Mouse (Mus musculus) NIH3T3 (cell line): ENCODE measurements at regions not wholly inside any gene's neighbourhood (a gene's known extent, or its start where the extent isn't known, plus 50 kb on each side); places are given as distances from the start of the nearest gene placed in this dataset.

Experiments used
- DNase-seq: peaks from one replicate; pipeline ENCODE4 v3.0.0-alpha.2; 2012; ENCODE audit warnings: low read depth

GRCm38 (mm10) chr9:61293223-61293985 is 78.8 kb upstream of the Tle3 start:
- DNase-seq = no peak

- DNase-seq = no peak
These were observed 77.2 kb upstream of the Tle3 start for GRCm38 (mm10) chr9:61295001-61295400.

DNA sequence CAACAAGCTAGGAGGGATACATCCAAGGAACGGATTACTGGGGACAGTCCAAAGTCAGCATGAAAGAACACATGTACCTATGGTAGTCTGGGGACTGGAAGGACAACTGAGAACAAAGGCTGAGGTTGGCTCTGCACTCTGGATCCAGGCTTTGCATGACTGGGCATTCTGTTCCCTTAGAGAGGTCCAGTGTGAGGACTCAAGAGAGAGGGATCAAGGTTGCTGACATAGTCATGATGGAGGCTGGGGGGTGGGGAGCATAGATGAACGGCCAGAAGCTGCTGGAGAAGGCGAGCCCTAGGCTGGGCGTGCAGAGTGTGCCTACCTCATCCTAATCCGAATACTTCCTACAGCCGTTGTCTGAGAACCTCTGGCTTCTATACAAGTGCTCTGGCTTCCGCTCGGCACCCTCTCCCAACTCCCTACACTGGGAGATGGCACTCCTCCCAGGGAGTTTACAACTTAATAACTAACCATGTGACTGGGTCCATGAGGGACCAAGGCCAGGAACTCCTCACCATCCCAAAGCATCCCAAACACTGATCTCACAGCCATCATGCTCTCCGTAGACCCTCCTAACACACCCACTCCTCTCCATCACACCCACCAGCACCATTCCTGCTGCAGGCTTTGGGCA is 75.7 kb upstream of the Tle3 start:
- DNase-seq = no peak

DNA sequence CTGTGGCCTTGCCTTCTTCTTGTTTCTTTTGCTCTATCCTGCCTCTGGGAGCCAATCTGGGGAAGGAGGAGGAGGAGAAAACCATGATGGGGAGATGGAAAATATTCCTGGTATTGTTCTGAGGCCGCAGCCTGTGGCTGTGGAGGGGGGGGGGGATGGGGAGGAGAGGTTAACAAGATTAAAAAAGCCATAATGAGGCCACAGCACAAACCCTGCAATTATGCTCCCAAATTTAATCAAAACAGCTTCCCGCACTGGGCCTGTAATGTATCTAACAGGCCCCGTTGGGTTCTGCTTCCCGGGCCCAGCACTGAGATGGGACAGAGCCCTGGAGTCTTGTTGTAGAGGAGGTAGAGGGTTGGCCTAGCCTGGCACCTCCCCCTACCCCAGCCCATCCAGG is 74.8 kb upstream of the Tle3 start:
- DNase-seq = no peak

DNA sequence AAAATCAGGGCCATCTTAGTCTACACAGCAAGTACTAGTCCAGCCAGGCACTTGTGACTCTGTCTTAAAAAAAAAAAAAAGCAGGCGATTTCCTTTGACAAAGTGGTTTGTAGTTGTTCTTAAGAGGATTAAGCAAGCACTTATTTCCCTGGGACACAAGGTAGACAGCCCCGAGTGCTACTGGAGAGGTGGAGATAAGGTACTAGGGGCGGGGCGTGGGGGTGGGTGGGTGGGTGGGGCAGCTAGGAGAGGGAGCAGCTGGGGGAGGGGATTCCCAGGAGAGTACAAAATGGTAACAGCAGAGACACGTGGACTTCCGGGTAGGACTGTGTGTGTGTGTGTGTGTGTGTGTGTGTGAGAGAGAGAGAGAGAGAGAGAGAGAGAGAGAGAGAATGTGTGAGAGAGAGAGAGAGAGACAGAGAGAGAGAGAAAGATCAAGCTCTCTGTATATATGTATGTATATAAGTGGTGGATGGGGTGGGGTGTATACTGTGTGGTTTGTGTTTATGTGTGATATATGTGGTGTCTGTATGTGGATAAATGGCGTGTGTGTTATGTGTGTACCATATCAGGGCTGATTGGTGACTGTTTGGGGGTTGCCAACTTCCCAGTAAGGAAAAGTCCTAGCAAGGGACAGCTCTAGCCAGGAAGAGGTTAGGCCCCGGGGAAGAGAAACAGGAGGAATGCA is 72.1 kb upstream of the Tle3 start:
- DNase-seq = no peak

DNA sequence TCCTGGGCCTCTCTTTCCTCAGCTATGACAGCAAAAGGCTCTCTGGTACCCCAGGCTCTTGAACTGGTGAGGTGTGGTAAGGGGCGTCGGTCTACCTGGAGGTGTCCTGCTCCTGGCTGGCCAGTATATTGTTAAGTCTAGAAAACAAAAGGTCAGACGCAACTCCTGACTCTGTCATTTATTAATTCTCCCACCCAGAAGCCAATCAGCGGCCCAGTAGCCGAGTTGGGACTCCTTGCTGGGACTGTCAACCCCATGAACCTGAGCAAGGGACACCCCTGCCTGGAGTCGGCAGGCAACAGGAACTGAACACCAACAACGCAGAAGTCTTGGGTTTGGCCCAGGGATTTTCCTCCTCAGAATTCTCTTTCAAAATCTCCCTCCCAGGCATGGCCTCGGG is 71.1 kb upstream of the Tle3 start:
- DNase-seq = no peak

DNA sequence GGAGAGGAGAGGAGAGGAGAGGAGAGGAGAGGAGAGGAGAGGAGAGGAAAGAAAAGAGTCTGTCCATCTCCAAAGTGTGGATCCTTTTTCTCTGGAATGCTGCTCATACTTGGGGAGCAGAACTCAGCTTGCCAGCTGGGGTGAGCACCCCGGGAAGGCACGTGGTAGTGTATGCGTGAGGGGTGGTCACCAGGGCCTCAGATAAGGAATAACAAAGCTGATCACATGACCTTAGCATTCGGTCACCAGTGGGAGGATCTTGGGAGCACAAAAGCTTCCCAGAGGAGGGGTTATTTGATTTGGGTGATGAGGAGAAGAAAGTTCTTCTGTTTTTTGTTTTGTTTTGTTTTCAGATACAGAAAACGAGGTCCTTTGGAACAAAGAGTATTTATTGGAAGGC is 69.4 kb upstream of the Tle3 start:
- no peak for DNase-seq

GRCm38 (mm10) chr9:61306306-61306705 is 65.9 kb upstream of the Tle3 start:
- DNase-seq = no peak

GRCm38 (mm10) chr9:61309096-61309495 is 63.1 kb upstream of the Tle3 start:
- no peak for DNase-seq

DNA sequence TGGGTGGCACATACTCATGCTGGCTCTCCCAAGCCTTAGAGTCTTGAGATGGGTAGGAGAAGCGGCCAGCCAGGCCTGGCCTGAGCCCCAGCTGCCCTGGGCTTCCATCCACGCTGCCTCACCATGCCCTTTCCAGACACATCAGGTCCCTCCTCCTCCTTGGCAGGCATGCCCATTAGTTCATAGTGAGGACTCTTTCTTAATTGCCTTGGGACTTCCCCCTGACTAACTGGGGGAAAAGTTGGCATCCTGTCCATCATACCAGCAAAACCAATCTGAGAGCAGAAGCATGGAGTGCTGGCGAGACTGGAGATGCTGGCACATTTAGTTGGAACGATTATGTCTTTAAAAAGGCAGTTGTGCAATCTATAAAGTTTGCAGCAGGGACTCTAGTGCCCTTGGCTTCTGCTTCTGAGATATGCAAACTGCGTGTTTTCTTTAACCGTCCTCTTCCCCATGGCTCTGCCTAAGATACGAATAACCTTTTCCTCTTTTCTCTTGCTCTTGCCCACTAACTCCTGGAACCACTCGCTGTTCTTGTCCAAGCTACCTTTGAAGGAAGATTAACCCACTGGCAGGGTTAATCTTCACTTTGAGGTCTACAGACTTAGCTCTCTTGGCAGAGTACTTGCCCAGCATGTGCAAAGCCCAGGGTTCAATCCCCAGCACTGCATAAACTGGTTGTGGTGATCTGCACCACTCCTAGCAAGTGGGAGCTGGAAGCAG is 62.2 kb upstream of the Tle3 start:
- DNase-seq = peak; percentile 61

GRCm38 (mm10) chr9:61310574-61310973 is 61.6 kb upstream of the Tle3 start:
- DNase-seq = no peak

GRCm38 (mm10) chr9:61311604-61312003 is 60.6 kb upstream of the Tle3 start:
- peak; percentile 55 for DNase-seq

GRCm38 (mm10) chr9:61314630-61315179 is 57.5 kb upstream of the Tle3 start:
- no peak for DNase-seq

GRCm38 (mm10) chr9:61315371-61316298 is 56.5 kb upstream of the Tle3 start:
- peak; percentile 61 for DNase-seq

DNA sequence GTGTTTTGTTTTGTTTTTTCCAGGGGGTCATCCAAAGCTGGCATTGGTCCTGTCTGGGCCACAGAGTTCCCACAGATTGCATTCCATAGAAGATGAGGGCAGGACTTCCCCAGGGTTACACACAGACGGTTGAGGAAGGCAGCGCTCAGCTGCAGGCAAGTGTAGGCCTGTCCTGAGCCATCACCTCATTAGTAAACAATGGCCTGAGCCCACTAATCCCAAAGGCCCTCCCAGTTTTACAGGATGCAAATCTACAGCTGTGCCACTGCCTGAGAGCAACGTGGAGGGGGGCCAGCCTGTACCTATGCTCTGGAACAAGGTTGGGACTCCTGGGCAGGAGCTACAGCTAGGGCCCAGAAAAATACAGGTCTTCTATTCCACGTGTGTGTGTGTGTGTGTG is 55.7 kb upstream of the Tle3 start:
- no peak for DNase-seq

- peak; percentile 17 for DNase-seq
These were observed 52.4 kb upstream of the Tle3 start for GRCm38 (mm10) chr9:61319721-61320120.

- DNase-seq = peak; percentile 35
These were observed 50.9 kb upstream of the Tle3 start for GRCm38 (mm10) chr9:61321314-61321713.

DNA sequence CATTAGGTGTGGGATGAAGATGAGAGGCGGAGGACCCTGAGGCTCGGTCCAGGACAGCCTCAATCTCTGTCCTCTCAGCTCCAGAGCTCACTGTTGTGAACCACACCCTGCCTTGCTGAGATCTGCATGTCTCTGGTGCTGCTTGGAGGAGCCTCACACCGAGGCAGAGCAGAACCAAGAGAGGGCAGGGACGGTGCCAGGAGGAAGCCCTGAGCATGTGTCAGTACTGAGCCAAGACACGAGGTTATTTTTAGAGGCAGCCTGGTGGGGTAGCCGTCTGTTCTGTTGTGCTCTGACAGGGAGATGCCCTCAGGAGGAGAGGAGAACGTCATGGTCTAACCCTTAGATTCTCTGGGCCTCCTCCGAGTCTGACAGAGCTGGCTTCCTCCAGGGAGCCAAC is 50.3 kb upstream of the Tle3 start:
- peak; percentile 75 for DNase-seq

DNA sequence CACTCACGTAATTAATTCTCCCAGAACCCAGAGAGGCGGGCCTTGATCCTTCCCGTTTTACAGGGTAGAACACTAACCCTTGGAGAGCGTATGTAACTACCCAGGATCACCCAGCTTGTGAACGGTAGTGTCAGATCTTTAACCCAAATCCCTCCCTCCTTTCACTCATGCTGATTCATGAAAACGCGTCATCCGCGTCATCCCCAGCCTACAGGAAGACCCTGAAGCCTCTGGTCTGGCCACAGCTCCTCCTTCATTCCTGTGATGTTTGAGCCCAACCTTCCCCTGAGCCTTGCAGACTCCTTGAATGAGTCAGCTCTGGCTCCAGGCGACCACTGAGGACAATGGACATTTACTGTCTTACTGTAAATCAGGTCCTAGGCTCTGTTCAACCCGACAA is 49.8 kb upstream of the Tle3 start:
- peak; percentile 89 for DNase-seq
